Mouse (Mus musculus) midbrain, embryonic 15.5 days (tissue): ENCODE measurements at regions not wholly inside any gene's neighbourhood (a gene's known extent, or its start where the extent isn't known, plus 50 kb on each side); places are given as distances from the start of the nearest gene placed in this dataset.

ENCODE experiments used
- ATAC-seq: fragments of 200-750 bp; cut with Nextera tagmentation; replicated peaks from 2 replicates; pipeline ENCODE4 v1.8.0; 2017; ENCODE audit warnings: moderate TSS enrichment
- H3K27ac ChIP-seq: fragments of 300-500 bp; sonication (generic); 2 replicates; pipeline ENCODE4 v1.5.1; 2015; ENCODE audit warnings: mild to moderate bottlenecking, inconsistent platforms
- H3K27me3 ChIP-seq: fragments of 300-500 bp; sonication (generic); replicated peaks from 2 replicates; pipeline ENCODE4 v1.6.1; 2015; ENCODE audit warnings: inconsistent platforms
- H3K36me3 ChIP-seq: fragments of 300-500 bp; sonication (generic); replicated peaks from 2 replicates; pipeline ENCODE4 v1.6.1; 2015; ENCODE audit warnings: inconsistent platforms
- H3K4me1 ChIP-seq: fragments of 300-500 bp; sonication (generic); 2 replicates; pipeline ENCODE4 v1.6.1; 2015; ENCODE audit warnings: inconsistent platforms
- H3K4me2 ChIP-seq: fragments of 300-500 bp; sonication (generic); 2 replicates; pipeline ENCODE4 v1.6.1; 2015; ENCODE audit warnings: inconsistent platforms, mild to moderate bottlenecking, moderate library complexity
- H3K4me3 ChIP-seq: fragments of 300-500 bp; sonication (generic); 2 replicates; pipeline ENCODE4 v1.5.1; 2015; ENCODE audit warnings: mild to moderate bottlenecking, inconsistent platforms
- H3K9ac ChIP-seq: fragments of 300-500 bp; sonication (generic); 2 replicates; pipeline ENCODE4 v1.6.1; 2015; ENCODE audit warnings: mild to moderate bottlenecking, inconsistent platforms
- H3K9me3 ChIP-seq: fragments of 300-500 bp; sonication (generic); 2 replicates; pipeline ENCODE4 v1.6.1; 2016; ENCODE audit warnings: inconsistent platforms
- WGBS: fragments of 180-500 bp; shearing (Covaris S2); methylation state at CpG from one replicate; pipeline ENCODE4 v1.1.7; 2015; ENCODE audit warnings: mixed read lengths; 5-methylcytosine and 5-hydroxymethylcytosine counted together

DNA sequence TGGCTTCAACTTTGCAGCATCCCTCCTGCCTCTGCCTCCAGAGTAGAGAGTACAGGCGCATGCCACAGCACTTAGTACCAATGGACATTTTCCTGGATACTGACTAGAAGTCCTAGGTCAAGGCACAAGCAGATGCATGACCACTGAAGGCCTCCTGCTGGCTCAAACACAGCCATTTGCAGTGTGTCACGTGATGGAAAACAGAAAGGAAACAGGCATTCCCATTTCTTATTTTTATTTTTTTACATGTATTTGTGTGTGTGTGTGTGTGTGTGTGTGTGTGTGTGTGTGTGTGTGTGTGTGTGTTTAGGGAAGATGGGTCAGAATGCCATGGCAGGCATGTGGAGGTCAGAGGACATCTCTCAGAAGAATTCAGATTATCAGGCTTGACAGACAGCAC, 65.6 kb downstream of the Thap12 start:
- no peak for ATAC-seq
- 86% methylated on average over 2 of the region's 2 CpGs for WGBS
- Histone ChIP-seq H3K4me2 (no peak overlapping the region), H3K9me3 (no peaks in the 10 kb centered on the region), H3K9ac (no peak overlapping the region), H3K27me3 (no peaks in the 10 kb centered on the region), H3K36me3 (no peaks in the 10 kb centered on the region), H3K4me1 (no peaks in the 10 kb centered on the region), H3K27ac (no peak overlapping the region), H3K4me3 (no peak overlapping the region)

DNA sequence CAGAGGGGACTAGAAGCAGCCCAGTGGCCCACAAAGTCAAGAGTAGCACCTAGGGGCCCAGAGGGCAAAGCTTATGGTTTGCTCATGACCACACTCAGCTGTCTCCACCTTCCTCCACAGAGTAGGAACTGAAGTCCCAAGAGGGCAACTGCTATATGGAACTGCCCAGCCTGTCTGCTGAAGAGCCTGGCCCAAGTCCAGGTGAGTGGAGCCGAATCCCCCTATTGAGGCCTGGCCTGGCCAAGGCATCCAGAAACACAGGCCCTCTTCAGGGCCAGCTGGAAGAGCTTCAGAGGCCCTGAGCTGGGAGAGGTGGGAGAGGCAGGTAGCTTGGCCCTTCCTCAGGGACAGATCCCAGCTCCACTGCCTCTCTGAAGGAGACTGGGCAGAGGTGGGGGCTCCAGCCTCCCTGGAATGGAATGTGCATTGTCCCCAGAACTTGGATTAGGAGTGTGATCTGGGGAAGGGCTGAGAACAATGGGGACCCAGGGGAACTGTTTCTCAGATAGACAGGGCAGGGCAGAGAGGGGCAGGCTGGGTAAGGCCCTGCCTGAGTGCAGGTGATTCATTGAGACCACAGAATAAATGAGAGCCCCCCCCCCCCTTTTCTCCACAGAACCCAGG, 65.7 kb upstream of the Wnt11 start:
- WGBS: 68% methylated on average over 1 of the region's 1 CpGs
- Histone ChIP-seq H3K4me1 (no peaks in the 10 kb centered on the region), H3K27ac (no peak overlapping the region), H3K9ac (no peak overlapping the region), H3K4me2 (no peak overlapping the region), H3K27me3 (no peaks in the 10 kb centered on the region), H3K36me3 (no peaks in the 10 kb centered on the region), H3K4me3 (no peak overlapping the region), H3K9me3 (no peaks in the 10 kb centered on the region)
- no peak for ATAC-seq

DNA sequence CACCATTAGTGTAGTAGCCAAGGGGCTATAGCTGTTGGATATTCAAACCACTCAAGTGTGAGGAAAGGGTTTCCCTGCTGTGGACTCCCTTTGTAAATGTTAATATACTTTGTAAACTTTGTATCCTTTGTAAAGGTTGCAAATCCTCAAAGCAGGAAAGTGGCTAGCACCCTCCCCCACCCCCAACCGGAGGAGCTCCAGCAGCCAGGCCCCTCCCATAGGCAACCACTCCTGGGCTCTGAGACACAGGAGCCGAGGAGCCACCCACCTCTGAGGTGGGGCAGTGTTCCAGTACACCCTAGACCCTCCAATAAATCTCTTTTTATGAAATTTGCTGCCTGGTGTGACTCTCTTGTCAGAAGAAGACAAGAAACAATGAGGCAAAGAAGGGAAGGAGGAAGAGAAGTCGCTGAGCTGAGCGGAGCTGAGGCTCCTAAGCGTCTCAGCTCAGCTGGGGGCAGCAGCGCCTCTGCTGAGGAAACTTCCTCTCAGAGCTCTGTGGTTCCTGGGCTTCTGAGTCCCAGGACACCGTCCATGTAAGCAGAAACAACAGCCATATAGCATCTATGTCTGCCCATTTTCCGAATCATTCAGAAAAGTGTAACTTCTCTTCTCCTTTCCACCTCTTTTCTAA, 64.5 kb upstream of the Wnt11 start:
- Histone ChIP-seq H3K9ac (no peak overlapping the region), H3K27ac (no peak overlapping the region), H3K4me3 (no peak overlapping the region), H3K36me3 (no peaks in the 10 kb centered on the region), H3K27me3 (no peaks in the 10 kb centered on the region), H3K9me3 (no peaks in the 10 kb centered on the region), H3K4me2 (no peak overlapping the region), H3K4me1 (no peaks in the 10 kb centered on the region)
- 8% methylated on average over 8 of the region's 8 CpGs for WGBS
- no peak for ATAC-seq

DNA sequence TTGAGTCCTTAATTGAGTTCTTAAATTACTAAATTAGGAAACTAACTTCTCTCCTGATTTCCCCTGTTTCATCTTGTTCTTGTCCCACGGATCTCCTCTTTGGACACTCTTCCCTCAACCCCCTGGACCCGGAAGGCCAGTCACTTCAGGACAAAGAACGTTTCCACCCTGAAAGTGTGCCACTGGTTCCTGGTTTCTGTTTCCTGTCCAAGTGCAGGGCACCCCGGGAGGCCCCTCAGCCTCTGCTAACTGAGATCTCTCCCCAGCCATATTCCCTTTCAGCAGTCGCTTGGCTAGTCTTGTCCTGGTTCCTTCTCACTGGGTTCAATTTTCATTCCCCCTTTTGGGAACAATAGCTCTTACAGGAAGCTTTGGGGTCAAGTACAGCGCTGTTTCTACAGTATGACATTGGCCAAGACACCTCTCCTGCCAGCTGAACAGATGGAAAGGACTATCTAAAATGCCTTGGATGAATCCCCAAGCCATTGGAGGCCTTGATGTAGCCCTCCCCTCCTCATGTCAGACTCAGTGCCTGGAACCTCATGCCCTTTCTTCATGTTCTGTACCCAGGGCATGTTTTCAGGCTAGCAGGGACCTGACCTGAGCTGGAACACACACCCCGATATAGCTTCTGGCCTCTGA, 63.7 kb upstream of the Wnt11 start:
- no peak overlapping the region for H3K4me2 ChIP-seq
- no peak overlapping the region for H3K4me3 ChIP-seq
- H3K9me3 ChIP-seq: no peaks in the 10 kb centered on the region
- no peak for ATAC-seq
- H3K27me3 ChIP-seq: no peaks in the 10 kb centered on the region
- no peak overlapping the region for H3K9ac ChIP-seq
- no peaks in the 10 kb centered on the region for H3K4me1 ChIP-seq
- 57% methylated on average over 7 of the region's 7 CpGs for WGBS
- no peaks in the 10 kb centered on the region for H3K36me3 ChIP-seq
- H3K27ac ChIP-seq: no peak overlapping the region

DNA sequence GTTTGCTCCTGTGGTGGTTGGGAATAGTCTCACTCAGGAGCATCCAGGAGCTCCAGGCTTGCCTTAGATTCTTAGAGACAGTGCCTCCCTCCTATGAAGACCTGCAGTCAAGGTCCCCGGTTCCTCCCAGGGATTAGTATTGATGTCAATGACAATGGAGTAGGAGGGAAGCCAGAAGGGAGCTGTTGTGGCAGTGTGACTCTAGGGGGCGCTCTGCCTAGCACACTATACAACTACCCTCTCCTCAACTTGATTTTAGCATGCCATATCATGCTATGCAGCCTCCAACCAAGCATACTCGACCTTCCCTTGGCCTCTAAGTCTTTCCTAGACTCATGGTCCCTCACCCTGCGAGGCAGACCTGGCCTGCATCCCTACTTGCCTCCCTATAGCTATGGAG, 60.3 kb upstream of the Wnt11 start:
- H3K4me1 ChIP-seq: no peaks in the 10 kb centered on the region
- no peaks in the 10 kb centered on the region for H3K27me3 ChIP-seq
- no peak overlapping the region for H3K9ac ChIP-seq
- H3K4me2 ChIP-seq: no peak overlapping the region
- 53% methylated on average over 4 of the region's 4 CpGs for WGBS
- H3K36me3 ChIP-seq: no peaks in the 10 kb centered on the region
- H3K9me3 ChIP-seq: no peaks in the 10 kb centered on the region
- H3K27ac ChIP-seq: no peak overlapping the region
- no peak for ATAC-seq
- no peak overlapping the region for H3K4me3 ChIP-seq

DNA sequence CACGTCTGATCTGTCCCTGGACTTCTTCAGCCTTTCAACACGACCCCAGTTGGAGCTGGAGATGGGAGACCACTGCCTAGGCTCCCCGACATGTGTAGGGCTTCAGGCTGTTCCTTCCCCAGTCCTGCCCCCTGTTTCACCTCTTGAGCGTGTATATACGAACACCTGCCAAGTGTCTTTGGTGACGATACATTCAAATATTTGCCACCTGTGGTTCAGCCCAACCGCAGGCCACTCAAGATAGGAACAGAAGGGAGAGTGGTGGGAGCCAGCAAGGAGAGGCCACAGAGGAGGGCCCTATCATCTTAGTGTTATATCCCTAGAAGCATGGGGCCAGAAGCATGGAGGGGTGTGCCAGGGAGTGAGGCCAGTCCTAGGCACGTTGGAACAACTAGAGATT, 59.9 kb upstream of the Wnt11 start:
- no peak overlapping the region for H3K4me3 ChIP-seq
- H3K27me3 ChIP-seq: no peaks in the 10 kb centered on the region
- H3K27ac ChIP-seq: no peak overlapping the region
- H3K36me3 ChIP-seq: no peaks in the 10 kb centered on the region
- H3K9me3 ChIP-seq: no peaks in the 10 kb centered on the region
- no peak overlapping the region for H3K9ac ChIP-seq
- WGBS: 86% methylated on average over 8 of the region's 8 CpGs
- no peak overlapping the region for H3K4me2 ChIP-seq
- no peaks in the 10 kb centered on the region for H3K4me1 ChIP-seq
- no peak for ATAC-seq

DNA sequence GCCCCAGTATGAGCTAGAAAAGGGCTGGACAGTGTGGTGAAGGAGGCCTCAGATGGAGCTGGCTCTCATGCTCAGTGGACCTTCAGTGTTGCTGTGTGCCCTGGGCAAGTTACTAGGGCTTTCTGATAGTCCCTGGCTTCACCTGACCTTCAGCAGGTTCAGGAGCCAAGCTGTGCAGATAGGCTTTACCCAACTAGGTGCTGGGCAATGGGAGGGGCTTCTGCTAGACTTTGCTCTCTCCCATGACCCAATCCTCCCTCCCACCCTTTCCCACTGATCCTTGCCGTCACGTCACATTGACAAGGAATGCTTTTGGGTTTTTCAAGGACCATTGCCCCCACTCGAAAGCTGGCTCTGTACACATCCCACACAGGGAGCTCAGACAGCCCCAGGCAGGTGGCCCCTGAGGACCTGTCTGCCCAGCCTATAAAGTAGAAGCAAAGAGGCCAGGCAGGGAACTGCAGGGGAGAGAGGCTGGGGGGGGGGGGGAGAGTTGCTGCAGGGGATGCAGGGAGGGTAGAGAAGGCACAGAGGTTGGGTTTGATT, 57.5 kb upstream of the Wnt11 start:
- H3K4me2 ChIP-seq: no peak overlapping the region
- H3K36me3 ChIP-seq: no peaks in the 10 kb centered on the region
- WGBS: 42% methylated on average over 3 of the region's 3 CpGs
- no peaks in the 10 kb centered on the region for H3K4me1 ChIP-seq
- H3K4me3 ChIP-seq: no peak overlapping the region
- H3K9me3 ChIP-seq: no peaks in the 10 kb centered on the region
- H3K9ac ChIP-seq: no peak overlapping the region
- ATAC-seq: no peak
- H3K27me3 ChIP-seq: no peaks in the 10 kb centered on the region
- no peak overlapping the region for H3K27ac ChIP-seq

DNA sequence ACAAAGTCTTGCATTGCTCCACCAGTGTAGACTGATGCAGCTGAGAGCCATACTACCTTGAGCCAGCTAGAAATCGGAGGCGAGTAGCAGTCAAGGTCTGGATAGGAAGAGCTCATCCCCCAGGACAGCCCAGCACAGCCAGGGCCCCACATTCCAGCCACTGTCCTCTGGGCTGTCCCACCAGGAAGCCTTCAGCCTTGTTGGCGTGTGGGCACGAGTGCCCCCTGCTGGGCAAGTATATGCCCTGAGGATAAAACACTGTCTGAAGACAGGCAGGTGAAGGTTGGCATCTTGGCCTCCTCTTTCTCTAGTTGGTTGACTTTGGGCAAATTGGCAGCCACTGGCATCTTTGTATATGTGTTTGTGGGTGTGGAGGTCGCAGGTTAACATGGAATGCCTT, 56.0 kb upstream of the Wnt11 start:
- no peak overlapping the region for H3K27ac ChIP-seq

DNA sequence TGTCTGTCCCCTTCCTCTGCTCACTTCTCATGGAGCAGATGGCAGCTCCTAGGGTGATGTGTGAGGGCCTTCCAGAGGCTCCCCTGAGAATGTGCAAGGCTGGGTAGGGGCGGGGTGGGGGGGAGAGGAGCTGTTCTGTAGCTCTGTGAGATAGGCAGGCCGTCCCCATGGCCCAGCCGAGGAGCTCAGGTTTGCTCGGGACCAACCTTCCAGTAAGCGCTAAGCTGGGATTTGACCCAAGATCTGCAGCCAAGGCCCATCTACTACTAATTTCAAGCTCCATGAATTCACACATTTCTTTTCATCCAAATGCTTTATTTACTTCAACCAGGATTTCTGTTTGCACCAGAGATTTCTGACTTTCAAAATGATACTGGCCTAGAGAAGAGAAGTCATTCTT, 51.4 kb upstream of the Wnt11 start:
- Histone ChIP-seq H3K4me3 (no peak overlapping the region), H3K27me3 (no peaks in the 10 kb centered on the region), H3K9ac (no peak overlapping the region), H3K36me3 (no peaks in the 10 kb centered on the region), H3K27ac (no peak overlapping the region), H3K4me2 (no peak overlapping the region), H3K4me1 (peaks cover 18% of the 10 kb centered on the region), H3K9me3 (no peaks in the 10 kb centered on the region)
- WGBS: 43% methylated on average over 5 of the region's 5 CpGs
- 0 out of 2 replicates have a peak, but pooled peaks have one; percentile 34 for ATAC-seq

More for the DNA sequence above, 56.0 kb upstream of the Wnt11 start:
- Histone ChIP-seq H3K4me2 (no peak overlapping the region), H3K27me3 (no peaks in the 10 kb centered on the region), H3K4me3 (no peak overlapping the region), H3K9me3 (no peaks in the 10 kb centered on the region), H3K4me1 (peaks cover 6% of the 10 kb centered on the region), H3K36me3 (no peaks in the 10 kb centered on the region), H3K9ac (no peak overlapping the region)
- 19% methylated on average over 5 of the region's 5 CpGs for WGBS
- ATAC-seq: no peak

DNA sequence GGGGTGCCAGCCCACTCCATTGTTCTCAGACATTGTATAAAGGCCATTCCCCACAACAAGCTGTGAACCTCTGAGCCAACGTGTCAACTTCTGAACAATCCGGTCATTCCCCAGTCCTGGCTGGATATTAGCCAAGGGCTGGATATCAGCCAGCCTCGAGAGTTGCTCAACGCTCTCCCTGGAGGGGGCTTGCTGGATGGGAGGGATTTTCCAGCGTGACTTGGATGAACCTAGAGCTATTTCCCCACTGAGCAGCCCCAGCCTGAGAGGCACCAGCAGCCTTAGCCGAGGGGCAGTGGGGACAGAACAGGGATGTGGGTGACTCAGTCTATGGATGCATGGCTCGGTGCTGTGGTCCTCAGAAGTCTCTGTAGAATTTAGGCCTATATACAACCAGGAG, 51.0 kb upstream of the Wnt11 start:
- ATAC-seq: peak; percentile 80
- Histone ChIP-seq H3K4me1 (peaks cover 18% of the 10 kb centered on the region), H3K4me3 (no peak overlapping the region), H3K27me3 (peaks cover under 1% of the 10 kb centered on the region; the same call in 1 of the 2 replicates), H3K9me3 (no peaks in the 10 kb centered on the region), H3K27ac (peak overlapping the region; percentile 66), H3K9ac (no peak overlapping the region; the same call in 1 of the 2 replicates), H3K4me2 (peak overlapping the region; percentile 3; the same call in 1 of the 2 replicates), H3K36me3 (no peaks in the 10 kb centered on the region)
- 8% methylated on average over 7 of the region's 7 CpGs for WGBS

DNA sequence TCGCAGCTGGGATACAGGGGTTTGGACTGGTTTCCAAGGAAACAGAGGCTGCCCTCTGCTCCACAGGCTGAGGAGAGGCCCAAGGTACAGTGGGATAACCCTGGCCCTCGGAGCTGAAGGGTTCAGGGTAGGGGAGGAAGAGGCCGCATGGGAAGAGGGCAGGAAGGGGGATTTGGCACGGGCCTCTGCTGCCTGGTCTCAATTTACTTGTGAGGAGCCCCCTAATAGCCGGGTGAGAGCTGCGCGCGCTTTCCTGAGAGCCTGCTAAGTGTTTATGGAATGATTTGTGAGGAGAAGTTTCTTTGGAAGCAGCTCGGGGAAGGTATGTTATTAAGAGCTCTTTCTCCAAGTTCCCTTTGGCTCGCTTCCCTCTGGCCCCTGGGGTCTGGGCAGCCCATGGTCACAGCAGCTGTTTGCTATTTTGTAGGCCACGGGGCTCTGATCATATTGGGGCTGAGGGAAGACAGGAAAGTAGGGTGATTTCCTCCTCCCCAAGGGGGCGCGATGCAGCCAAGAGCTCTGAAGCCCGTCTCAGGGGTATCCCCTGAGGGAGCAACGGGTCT, 50.5 kb upstream of the Wnt11 start:
- Histone ChIP-seq H3K9ac (no peak overlapping the region; the same call in 1 of the 2 replicates), H3K4me1 (peaks cover 18% of the 10 kb centered on the region), H3K4me2 (peak overlapping the region; percentile 3; the same call in 1 of the 2 replicates), H3K27ac (peak overlapping the region; percentile 66), H3K36me3 (no peaks in the 10 kb centered on the region), H3K27me3 (peaks cover 5% of the 10 kb centered on the region; the same call in 1 of the 2 replicates), H3K4me3 (no peak overlapping the region), H3K9me3 (no peaks in the 10 kb centered on the region)
- peak; percentile 64 for ATAC-seq
- 52% methylated on average over 15 of the region's 15 CpGs for WGBS
